Mouse (Mus musculus) stomach, embryonic 15.5 days (tissue): Measurements from ENCODE around the gene Capn9. TPM values are rescaled to one million over a fixed set of nuclear protein-coding genes. Genes with fewer than 3 reads are reported as not detected.

Experiments used
- ATAC-seq: fragments of 200-750 bp; cut with Nextera tagmentation; 2 replicates; pipeline ENCODE4 v1.8.0; 2017; ENCODE audit warnings: low read depth, moderate number of reproducible peaks, moderate TSS enrichment; ENCODE audit not compliant: insufficient read depth, low FRiP score
- H3K27ac ChIP-seq: fragments of 300-500 bp; sonication (generic); 2 replicates; pipeline ENCODE4 v1.5.1; 2015; ENCODE audit warnings: mild to moderate bottlenecking, inconsistent platforms
- H3K27me3 ChIP-seq: fragments of 300-500 bp; sonication (generic); replicated peaks from 2 replicates; pipeline ENCODE4 v1.6.1; 2015; ENCODE audit warnings: inconsistent platforms
- H3K36me3 ChIP-seq: fragments of 300-500 bp; sonication (generic); 2 replicates; pipeline ENCODE4 v1.6.1; 2015; ENCODE audit warnings: inconsistent platforms
- H3K4me1 ChIP-seq: fragments of 300-500 bp; sonication (generic); 2 replicates; pipeline ENCODE4 v1.6.1; 2015; ENCODE audit warnings: inconsistent platforms
- H3K4me2 ChIP-seq: fragments of 300-500 bp; sonication (generic); 2 replicates; pipeline ENCODE4 v1.6.1; 2015; ENCODE audit warnings: mild to moderate bottlenecking, inconsistent platforms
- H3K4me3 ChIP-seq: fragments of 300-500 bp; sonication (generic); replicated peaks from 2 replicates; pipeline ENCODE4 v1.5.1; 2015; ENCODE audit warnings: inconsistent platforms
- H3K9ac ChIP-seq: fragments of 300-500 bp; sonication (generic); 2 replicates; pipeline ENCODE4 v1.6.1; 2015; ENCODE audit warnings: inconsistent platforms
- H3K9me3 ChIP-seq: fragments of 300-500 bp; sonication (generic); 2 replicates; pipeline ENCODE4 v1.6.1; 2016; ENCODE audit warnings: inconsistent platforms
- WGBS: fragments of 180-500 bp; shearing (Covaris S2); methylation state at CpG from one replicate; pipeline ENCODE4 v1.1.7; 2015; 5-methylcytosine and 5-hydroxymethylcytosine counted together
- polyA plus RNA-seq: library from polyadenylated mRNA; unstranded; fragments of >200 nt; fragmentation: Nextera tagmentation; extraction: Ambion mirVana; gene quantifications from 2 replicates; pipeline ENCODE4 v1.2.1, GENCODE M21; 2015

Gene Capn9
- polyA plus RNA-seq, 1 experiment from 2014 or later: 0.24 TPM

- Histone ChIP-seq H3K9ac (no peak overlapping the region), H3K9me3 (no peaks in the 10 kb centered on the region), H3K4me1 (no peaks in the 10 kb centered on the region), H3K27me3 (no peaks in the 10 kb centered on the region), H3K4me3 (no peak overlapping the region), H3K4me2 (no peak overlapping the region), H3K36me3 (peaks cover 78% of the 10 kb centered on the region), H3K27ac (no peak overlapping the region)
- WGBS: 68% methylated on average over 1 of the region's 1 CpGs
- ATAC-seq: no peak
Observed at GRCm38 (mm10) chr8:124548187-124548586, 27.7 kb upstream of the Capn9 start.

- Histone ChIP-seq H3K9ac (no peak overlapping the region), H3K9me3 (no peaks in the 10 kb centered on the region), H3K36me3 (peaks cover 59% of the 10 kb centered on the region), H3K4me2 (no peak overlapping the region), H3K27me3 (no peaks in the 10 kb centered on the region), H3K27ac (no peak overlapping the region), H3K4me3 (no peak overlapping the region), H3K4me1 (no peaks in the 10 kb centered on the region)
- WGBS: 92% methylated on average over 15 of the region's 15 CpGs
- no peak for ATAC-seq
Observed at GRCm38 (mm10) chr8:124551011-124551661, 24.8 kb upstream of the Capn9 start.

- no peak overlapping the region for H3K4me2 ChIP-seq
- ATAC-seq: no peak
- H3K4me3 ChIP-seq: no peak overlapping the region
- no peaks in the 10 kb centered on the region for H3K9me3 ChIP-seq
- H3K36me3 ChIP-seq: peaks cover 27% of the 10 kb centered on the region
- 88% methylated on average over 7 of the region's 7 CpGs for WGBS
- H3K27ac ChIP-seq: no peak overlapping the region
- no peaks in the 10 kb centered on the region for H3K27me3 ChIP-seq
- 0 out of 2 replicates have a peak, but pooled peaks cover 2% of the 10 kb centered on the region for H3K4me1 ChIP-seq
- H3K9ac ChIP-seq: no peak overlapping the region
Observed at GRCm38 (mm10) chr8:124555113-124555750, 20.7 kb upstream of the Capn9 start.

- no peak for ATAC-seq
- no peak overlapping the region for H3K9ac ChIP-seq
- no peaks in the 10 kb centered on the region for H3K9me3 ChIP-seq
- no peak overlapping the region for H3K4me2 ChIP-seq
- H3K36me3 ChIP-seq: peaks cover 17% of the 10 kb centered on the region
- no peak overlapping the region for H3K4me3 ChIP-seq
- 74% methylated on average over 7 of the region's 7 CpGs for WGBS
- peak overlapping the region; percentile 7; the same call in 1 of the 2 replicates for H3K27ac ChIP-seq
- 0 out of 2 replicates have a peak, but pooled peaks cover 2% of the 10 kb centered on the region for H3K4me1 ChIP-seq
- H3K27me3 ChIP-seq: no peaks in the 10 kb centered on the region
Observed at GRCm38 (mm10) chr8:124556164-124556563, 19.7 kb upstream of the Capn9 start.

GRCm38 (mm10) chr8:124556658-124557057, 19.3 kb upstream of the Capn9 start:
- Histone ChIP-seq H3K27me3 (no peaks in the 10 kb centered on the region), H3K4me1 (0 out of 2 replicates have a peak, but pooled peaks cover 2% of the 10 kb centered on the region), H3K4me3 (no peak overlapping the region), H3K36me3 (peaks cover 13% of the 10 kb centered on the region), H3K4me2 (no peak overlapping the region), H3K9ac (no peak overlapping the region), H3K9me3 (no peaks in the 10 kb centered on the region), H3K27ac (no peak overlapping the region)
- WGBS: 78% methylated on average over 13 of the region's 13 CpGs
- no peak for ATAC-seq

GRCm38 (mm10) chr8:124557476-124557875, 18.4 kb upstream of the Capn9 start:
- H3K36me3 ChIP-seq: peaks cover 4% of the 10 kb centered on the region; the same call in 1 of the 2 replicates
- H3K4me1 ChIP-seq: 0 out of 2 replicates have a peak, but pooled peaks cover 2% of the 10 kb centered on the region
- no peak overlapping the region for H3K4me3 ChIP-seq
- no peak overlapping the region for H3K4me2 ChIP-seq
- 60% methylated on average over 5 of the region's 5 CpGs for WGBS
- no peak overlapping the region; the same call in 1 of the 2 replicates for H3K27ac ChIP-seq
- no peaks in the 10 kb centered on the region for H3K9me3 ChIP-seq
- no peak for ATAC-seq
- H3K9ac ChIP-seq: no peak overlapping the region
- H3K27me3 ChIP-seq: no peaks in the 10 kb centered on the region

- no peak overlapping the region for H3K9ac ChIP-seq
- no peak for ATAC-seq
- peaks cover 20% of the 10 kb centered on the region; the same call in 1 of the 2 replicates for H3K4me1 ChIP-seq
- H3K36me3 ChIP-seq: no peaks in the 10 kb centered on the region
- H3K27ac ChIP-seq: no peak overlapping the region
- H3K4me2 ChIP-seq: no peak overlapping the region
- 76% methylated on average over 6 of the region's 6 CpGs for WGBS
- H3K27me3 ChIP-seq: no peaks in the 10 kb centered on the region
- no peaks in the 10 kb centered on the region for H3K9me3 ChIP-seq
- H3K4me3 ChIP-seq: no peak overlapping the region
Observed at GRCm38 (mm10) chr8:124567126-124567525, 8.8 kb upstream of the Capn9 start.

- Histone ChIP-seq H3K4me3 (no peak overlapping the region), H3K9ac (no peak overlapping the region), H3K9me3 (no peaks in the 10 kb centered on the region), H3K4me1 (peaks cover 20% of the 10 kb centered on the region; the same call in 1 of the 2 replicates), H3K36me3 (no peaks in the 10 kb centered on the region), H3K27me3 (no peaks in the 10 kb centered on the region), H3K27ac (no peak overlapping the region), H3K4me2 (no peak overlapping the region)
- WGBS: 77% methylated on average over 3 of the region's 3 CpGs
- ATAC-seq: no peak
Observed at GRCm38 (mm10) chr8:124567584-124567983, 8.3 kb upstream of the Capn9 start.

GRCm38 (mm10) chr8:124569100-124569499, 6.8 kb upstream of the Capn9 start:
- Histone ChIP-seq H3K9me3 (no peaks in the 10 kb centered on the region), H3K4me2 (no peak overlapping the region), H3K27me3 (no peaks in the 10 kb centered on the region), H3K36me3 (no peaks in the 10 kb centered on the region), H3K4me3 (no peak overlapping the region), H3K4me1 (peaks cover 24% of the 10 kb centered on the region; the same call in 1 of the 2 replicates), H3K9ac (no peak overlapping the region), H3K27ac (peak overlapping the region; percentile 13; the same call in 1 of the 2 replicates)
- ATAC-seq: no peak; the same call in 1 of the 2 replicates
- WGBS: 73% methylated on average over 2 of the region's 2 CpGs

GRCm38 (mm10) chr8:124569593-124569992, 6.3 kb upstream of the Capn9 start, which contains the start of gene Agt:
Agt (minus strand) TSS chr8:124569706.
- peak within 1 kb of the TSS; percentile 85; the same call in 1 of the 2 replicates for H3K27ac ChIP-seq
- H3K36me3 ChIP-seq: no peaks in the 10 kb centered on the region
- H3K4me2 ChIP-seq: no peak within 1 kb of the TSS
- H3K27me3 ChIP-seq: no peaks in the 10 kb centered on the region
- no peak; the same call in 1 of the 2 replicates for ATAC-seq
- WGBS: 75% methylated on average over 2 of the region's 2 CpGs
- H3K4me1 ChIP-seq: peaks cover 24% of the 10 kb centered on the region; the same call in 1 of the 2 replicates
- no peak within 1 kb of the TSS for H3K4me3 ChIP-seq
- no peak within 1 kb of the TSS for H3K9ac ChIP-seq
- no peaks in the 10 kb centered on the region for H3K9me3 ChIP-seq

- H3K27ac ChIP-seq: peak overlapping the region; percentile 85
- H3K36me3 ChIP-seq: no peaks in the 10 kb centered on the region
- H3K4me3 ChIP-seq: no peak overlapping the region
- peaks cover 29% of the 10 kb centered on the region; the same call in 1 of the 2 replicates for H3K4me1 ChIP-seq
- WGBS: 49% methylated on average over 8 of the region's 8 CpGs
- no peak overlapping the region for H3K4me2 ChIP-seq
- peak; percentile 35; the same call in 1 of the 2 replicates for ATAC-seq
- H3K27me3 ChIP-seq: no peaks in the 10 kb centered on the region
- no peaks in the 10 kb centered on the region for H3K9me3 ChIP-seq
- H3K9ac ChIP-seq: no peak overlapping the region
Observed at GRCm38 (mm10) chr8:124571732-124572429, 4.0 kb upstream of the Capn9 start.

GRCm38 (mm10) chr8:124572430-124572775, 3.5 kb upstream of the Capn9 start:
- no peak for ATAC-seq
- H3K27ac ChIP-seq: peak overlapping the region; percentile 26; the same call in 1 of the 2 replicates
- no peak overlapping the region for H3K9ac ChIP-seq
- no peaks in the 10 kb centered on the region for H3K36me3 ChIP-seq
- peaks cover 29% of the 10 kb centered on the region; the same call in 1 of the 2 replicates for H3K4me1 ChIP-seq
- H3K27me3 ChIP-seq: no peaks in the 10 kb centered on the region
- no peaks in the 10 kb centered on the region for H3K9me3 ChIP-seq
- no peak overlapping the region for H3K4me3 ChIP-seq
- H3K4me2 ChIP-seq: no peak overlapping the region
